Mouse (Mus musculus) E14TG2a.4 (cell line): Measurements from ENCODE around the gene Hspa2.
A peak's percentile ranks its signal among the peaks of the same experiment; 100 is the strongest.

Experiments
- H3K27me3 ChIP-seq: 2 replicates; pipeline ENCODE4 v1.6.1; 2014; ENCODE audit warnings: low read length, control low read depth; ENCODE audit not compliant: insufficient read depth
- H3K36me3 ChIP-seq: 2 replicates; pipeline ENCODE4 v1.6.1; 2014; ENCODE audit warnings: low read length, control low read depth; ENCODE audit not compliant: insufficient read depth
- H3K4me1 ChIP-seq: replicated peaks from 2 replicates; pipeline ENCODE4 v1.6.1; 2014; ENCODE audit warnings: low read depth, low read length, control low read depth
- H3K4me3 ChIP-seq: replicated peaks from 2 replicates; pipeline ENCODE4 v1.5.1; 2014; ENCODE audit warnings: mild to moderate bottlenecking, low read length
- H3K9me3 ChIP-seq: 2 replicates; pipeline ENCODE4 v1.6.1; 2014; ENCODE audit warnings: low read length, control low read depth
- CTCF ChIP-seq: conservative IDR thresholded peaks from 2 replicates; pipeline ENCODE4 v1.5.1; 2014; ENCODE audit warnings: low read length
- NANOG ChIP-seq: IDR thresholded peaks from 2 replicates; pipeline ENCODE4 v1.6.1; 2014; ENCODE audit warnings: borderline replicate concordance, low read length, mixed read lengths
- POU5F1 ChIP-seq: IDR thresholded peaks from 2 replicates; pipeline ENCODE4 v1.6.1; 2014; ENCODE audit warnings: low read length, borderline replicate concordance

The Hspa2 gene

GRCm38 (mm10) chr12:76369206-76369977, 34.6 kb upstream of the Hspa2 start, which contains the start of gene Zbtb25:
Zbtb25 (minus strand) TSS chr12:76369602.
- peak within 1 kb of the TSS; percentile 92 for H3K4me3 ChIP-seq
- H3K4me1 ChIP-seq: peaks cover 62% of the 10 kb centered on the region
- H3K27me3 ChIP-seq: no peaks in the 10 kb centered on the region
- no peaks in the 10 kb centered on the region for H3K9me3 ChIP-seq
- TF ChIP-seq NANOG: no peak
- peaks cover 12% of the 10 kb centered on the region for H3K36me3 ChIP-seq

GRCm38 (mm10) chr12:76369978-76370830, 33.8 kb upstream of the Hspa2 start, which contains the start of gene Zbtb1:
Zbtb1 (plus strand) TSS chr12:76370266.
- Histone ChIP-seq H3K9me3 (no peaks in the 10 kb centered on the region), H3K36me3 (peaks cover 9% of the 10 kb centered on the region), H3K27me3 (no peaks in the 10 kb centered on the region), H3K4me1 (peaks cover 68% of the 10 kb centered on the region), H3K4me3 (peak within 1 kb of the TSS; percentile 92)
- TF ChIP-seq NANOG (no peak), CTCF (no peak), POU5F1 (no peak)

- TF ChIP-seq POU5F1: no peak
- no peak for TF ChIP-seq NANOG
- no peak for TF ChIP-seq CTCF
- peaks cover 67% of the 10 kb centered on the region for H3K4me1 ChIP-seq
- H3K36me3 ChIP-seq: peaks cover 9% of the 10 kb centered on the region
- peak overlapping the region; percentile 92 for H3K4me3 ChIP-seq
- H3K9me3 ChIP-seq: no peaks in the 10 kb centered on the region
- no peaks in the 10 kb centered on the region for H3K27me3 ChIP-seq
These were observed 33.0 kb upstream of the Hspa2 start for GRCm38 (mm10) chr12:76370831-76371571.

- Histone ChIP-seq H3K4me1 (peaks cover 68% of the 10 kb centered on the region), H3K4me3 (peak overlapping the region; percentile 92), H3K27me3 (no peaks in the 10 kb centered on the region), H3K36me3 (peaks cover under 1% of the 10 kb centered on the region), H3K9me3 (no peaks in the 10 kb centered on the region)
- TF ChIP-seq POU5F1: no peak
- no peak for TF ChIP-seq CTCF
- TF ChIP-seq NANOG: no peak
These were observed 31.9 kb upstream of the Hspa2 start for GRCm38 (mm10) chr12:76372046-76372445.

GRCm38 (mm10) chr12:76372881-76373818, 30.8 kb upstream of the Hspa2 start:
- no peaks in the 10 kb centered on the region for H3K27me3 ChIP-seq
- TF ChIP-seq NANOG (no peak), CTCF (peak; percentile 52)
- no peaks in the 10 kb centered on the region for H3K36me3 ChIP-seq
- no peaks in the 10 kb centered on the region for H3K9me3 ChIP-seq
- H3K4me1 ChIP-seq: peaks cover 68% of the 10 kb centered on the region
- no peak overlapping the region for H3K4me3 ChIP-seq

GRCm38 (mm10) chr12:76373991-76374390, 30.0 kb upstream of the Hspa2 start:
- H3K27me3 ChIP-seq: no peaks in the 10 kb centered on the region
- TF ChIP-seq NANOG: no peak
- no peak for TF ChIP-seq POU5F1
- TF ChIP-seq CTCF: no peak
- H3K4me1 ChIP-seq: peaks cover 70% of the 10 kb centered on the region
- H3K9me3 ChIP-seq: no peaks in the 10 kb centered on the region
- H3K4me3 ChIP-seq: no peak overlapping the region
- H3K36me3 ChIP-seq: no peaks in the 10 kb centered on the region

GRCm38 (mm10) chr12:76374911-76375310, 29.1 kb upstream of the Hspa2 start:
- Histone ChIP-seq H3K27me3 (no peaks in the 10 kb centered on the region), H3K36me3 (no peaks in the 10 kb centered on the region), H3K4me1 (peaks cover 79% of the 10 kb centered on the region), H3K4me3 (no peak overlapping the region), H3K9me3 (no peaks in the 10 kb centered on the region)
- no peak for TF ChIP-seq CTCF
- no peak for TF ChIP-seq NANOG
- TF ChIP-seq POU5F1: no peak

GRCm38 (mm10) chr12:76375506-76375905, 28.5 kb upstream of the Hspa2 start:
- Histone ChIP-seq H3K4me1 (peaks cover 85% of the 10 kb centered on the region), H3K36me3 (no peaks in the 10 kb centered on the region), H3K4me3 (no peak overlapping the region), H3K9me3 (no peaks in the 10 kb centered on the region), H3K27me3 (no peaks in the 10 kb centered on the region)
- TF ChIP-seq CTCF (no peak), NANOG (no peak), POU5F1 (no peak)
